Mouse (Mus musculus) splenic B cell, adult 2 months (primary cell): Measurements from ENCODE around the gene Kctd20.
A peak's percentile ranks its signal among the peaks of the same experiment; 100 is the strongest.

ENCODE experiments used
- DNase-seq: peaks from one replicate; pipeline ENCODE4 v3.0.0-alpha.2; 2011; ENCODE audit warnings: low read depth, low spot score
- H3K27me3 ChIP-seq: 2 replicates; pipeline ENCODE4 v1.6.1; 2012; ENCODE audit warnings: mild to moderate bottlenecking, low read length, moderate library complexity, mixed read lengths; ENCODE audit not compliant: control insufficient read depth, poor library complexity, insufficient read depth, severe bottlenecking
- H3K36me3 ChIP-seq: 2 replicates; pipeline ENCODE4 v1.6.1; 2012; ENCODE audit warnings: mild to moderate bottlenecking, low read length, moderate library complexity, mixed read lengths; ENCODE audit not compliant: control insufficient read depth, poor library complexity, insufficient read depth, severe bottlenecking

Kctd20 gene

GRCm38 (mm10) chr17:28926380-28926779 is 25.4 kb upstream of the Kctd20 start:
- H3K36me3 ChIP-seq = no peaks in the 10 kb centered on the region
- DNase-seq = peak; percentile 83
- no peaks in the 10 kb centered on the region for H3K27me3 ChIP-seq

GRCm38 (mm10) chr17:28926866-28927635 is 24.7 kb upstream of the Kctd20 start:
- peak; percentile 73 for DNase-seq
- no peaks in the 10 kb centered on the region for H3K27me3 ChIP-seq
- no peaks in the 10 kb centered on the region for H3K36me3 ChIP-seq

GRCm38 (mm10) chr17:28928004-28928403 is 23.7 kb upstream of the Kctd20 start:
- Histone ChIP-seq H3K36me3 (no peaks in the 10 kb centered on the region), H3K27me3 (no peaks in the 10 kb centered on the region)
- no peak for DNase-seq

- no peak for DNase-seq
- no peaks in the 10 kb centered on the region for H3K27me3 ChIP-seq
Measured at GRCm38 (mm10) chr17:28929369-28929768, 22.4 kb upstream of the Kctd20 start.

GRCm38 (mm10) chr17:28930392-28931074 is 21.2 kb upstream of the Kctd20 start:
- H3K36me3 ChIP-seq = no peaks in the 10 kb centered on the region
- peak; percentile 31 for DNase-seq
- no peaks in the 10 kb centered on the region for H3K27me3 ChIP-seq

More at GRCm38 (mm10) chr17:28929369-28929768, 22.4 kb upstream of the Kctd20 start:
- H3K36me3 ChIP-seq = no peaks in the 10 kb centered on the region

- Histone ChIP-seq H3K27me3 (no peaks in the 10 kb centered on the region), H3K36me3 (no peaks in the 10 kb centered on the region)
- DNase-seq = no peak
Measured at GRCm38 (mm10) chr17:28931436-28932211, 20.1 kb upstream of the Kctd20 start.

- H3K27me3 ChIP-seq = no peaks in the 10 kb centered on the region
- H3K36me3 ChIP-seq = no peaks in the 10 kb centered on the region
- no peak for DNase-seq
Measured at GRCm38 (mm10) chr17:28932274-28932673, 19.5 kb upstream of the Kctd20 start.

GRCm38 (mm10) chr17:28934120-28934916 is 17.4 kb upstream of the Kctd20 start:
- no peak for DNase-seq
- no peaks in the 10 kb centered on the region for H3K27me3 ChIP-seq
- H3K36me3 ChIP-seq = no peaks in the 10 kb centered on the region

- DNase-seq = no peak
- Histone ChIP-seq H3K27me3 (no peaks in the 10 kb centered on the region), H3K36me3 (no peaks in the 10 kb centered on the region)
Measured at GRCm38 (mm10) chr17:28936133-28936532, 15.6 kb upstream of the Kctd20 start.

- H3K27me3 ChIP-seq = no peaks in the 10 kb centered on the region
- DNase-seq = peak; percentile 75
- no peaks in the 10 kb centered on the region for H3K36me3 ChIP-seq
Measured at GRCm38 (mm10) chr17:28936622-28937345, 15.0 kb upstream of the Kctd20 start.

GRCm38 (mm10) chr17:28940776-28941555 is 10.8 kb upstream of the Kctd20 start:
- no peaks in the 10 kb centered on the region; the same call in 1 of the 2 replicates for H3K27me3 ChIP-seq
- no peak for DNase-seq
- H3K36me3 ChIP-seq = no peaks in the 10 kb centered on the region

- no peaks in the 10 kb centered on the region for H3K36me3 ChIP-seq
- H3K27me3 ChIP-seq = no peaks in the 10 kb centered on the region; the same call in 1 of the 2 replicates
- DNase-seq = peak; percentile 22
Measured at GRCm38 (mm10) chr17:28942101-28942500, 9.6 kb upstream of the Kctd20 start.

- Histone ChIP-seq H3K36me3 (no peaks in the 10 kb centered on the region), H3K27me3 (no peaks in the 10 kb centered on the region; the same call in 1 of the 2 replicates)
- no peak for DNase-seq
Measured at GRCm38 (mm10) chr17:28943740-28944139, 8.0 kb upstream of the Kctd20 start, which contains the start of gene Pxt1. Gene Pxt1 (minus strand): TSS chr17:28943840.
